Mouse (Mus musculus): ENCODE measurements around the gene Rnf227. TPM values are rescaled to one million over a fixed set of nuclear protein-coding genes. Genes with fewer than 3 reads are reported as not detected.
A peak's percentile ranks its signal among the peaks of the same experiment; 100 is the strongest.
"Not testable (repeated sequence)": the region's sequence is repeated elsewhere in the genome, so short reads cannot be mapped to it uniquely, and the experiment has no call there.

The Rnf227 gene
- total RNA-seq (2021) = not detected
- long read RNA-seq, experiment 1 = 0 reads
- long read RNA-seq, experiment 2 = 0 reads

DNA sequence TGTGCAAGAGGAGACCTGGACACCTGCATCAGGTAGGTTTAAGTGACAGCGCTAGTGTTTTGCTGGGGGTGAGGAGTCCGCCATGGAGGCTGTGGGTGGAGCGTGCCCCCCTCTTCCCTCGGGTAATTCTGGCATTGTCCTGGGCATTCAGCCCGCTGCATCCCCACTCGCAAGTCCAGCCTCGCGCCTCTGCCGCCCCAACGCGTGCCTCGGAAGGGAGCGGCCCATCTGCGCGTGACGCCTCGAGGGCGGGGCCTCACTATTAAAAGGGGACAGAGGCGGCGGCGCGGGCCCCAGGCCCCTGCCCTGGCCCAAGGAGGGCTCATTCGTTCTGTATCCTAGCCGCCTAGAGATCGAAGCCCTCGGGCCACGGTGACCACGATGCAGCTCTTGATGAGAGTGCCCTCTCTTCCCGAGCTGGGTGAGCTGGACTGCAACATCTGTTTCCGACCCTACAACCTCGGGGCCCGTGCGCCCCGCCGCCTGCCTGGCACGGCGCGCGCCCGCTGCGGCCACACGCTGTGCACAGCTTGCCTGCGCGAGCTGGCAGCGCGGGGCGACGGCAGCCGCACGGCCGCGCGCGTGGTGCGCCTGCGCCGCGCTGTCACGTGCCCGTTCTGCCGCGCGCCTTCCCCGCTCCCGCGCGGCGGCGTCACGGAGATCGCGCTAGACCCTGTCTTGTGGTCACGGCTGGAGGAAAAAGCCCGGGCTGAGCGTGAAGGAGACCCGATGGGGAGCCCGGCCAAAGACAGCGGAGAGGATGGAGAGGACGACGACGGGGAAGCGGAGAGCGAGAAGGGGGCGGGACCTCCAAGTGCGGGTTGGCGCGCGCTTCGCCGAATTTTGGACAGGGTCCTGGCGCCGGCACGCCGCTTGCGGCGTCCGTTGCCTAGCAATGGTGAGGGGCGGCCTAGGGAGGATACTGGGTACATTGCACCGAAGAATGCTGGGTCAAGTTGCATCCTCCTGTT, at the start of gene Rnf227:
TSS of gene Rnf227 (plus strand) at position 301 of the 971 bp plus-strand sequence.
- intact Hi-C loops (cut with DNase I) = no loop called here
- H3K4me3 ChIP-seq = peak within 1 kb of the TSS; percentile 87
- no peak for TF ChIP-seq CTCF (IDR thresholded peaks at IDR 0.05)
- peak within 1 kb of the TSS; percentile 46 for H3K27ac ChIP-seq
- peak; percentile 77 for DNase-seq

DNA sequence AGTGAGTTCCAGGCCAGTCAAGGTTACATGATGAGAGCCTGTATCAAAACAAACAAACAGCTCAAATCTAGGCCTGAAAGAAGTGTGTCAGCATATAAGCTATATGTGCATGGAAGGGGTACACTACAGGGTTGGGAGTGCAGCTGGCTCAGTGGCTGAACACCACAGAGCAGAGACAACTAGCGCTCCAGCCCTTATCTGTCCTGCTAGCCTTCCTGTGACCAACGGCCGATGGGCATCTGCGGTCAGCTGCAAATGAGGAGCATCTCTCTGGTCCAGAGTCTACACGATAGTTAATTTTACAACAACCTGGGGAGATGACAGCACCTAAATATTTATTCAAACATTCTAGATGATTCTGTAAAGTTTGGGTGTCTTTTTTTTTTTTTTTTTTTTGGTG, 49.1 kb upstream of the Rnf227 start:
- no peak for TF ChIP-seq CTCF (IDR thresholded peaks at IDR 0.05)
- no peak for DNase-seq

DNA sequence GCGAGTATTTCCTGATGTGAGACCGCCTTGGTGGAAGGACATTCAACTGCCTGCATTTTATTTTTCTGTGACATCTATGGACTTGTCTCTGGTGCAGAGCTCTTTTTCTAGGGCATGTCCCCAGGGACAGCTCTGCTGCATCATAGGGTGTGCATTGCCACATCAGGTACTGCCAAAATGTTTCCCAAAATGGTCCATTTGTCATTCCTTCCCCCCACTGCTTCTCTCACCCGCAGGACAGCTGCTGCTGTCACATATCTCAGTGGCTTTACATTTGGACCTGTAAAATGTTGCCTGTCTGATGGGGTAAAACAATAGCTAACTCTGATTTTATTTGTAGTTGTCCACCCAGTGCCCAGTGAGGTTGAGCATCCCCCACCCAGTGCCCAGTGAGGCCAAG, 45.0 kb upstream of the Rnf227 start:
- intact Hi-C loops (cut with DNase I) = no loop called here
- H3K27ac ChIP-seq = no peak overlapping the region; the same call in 1 of the 2 replicates
- DNase-seq = peak; percentile 49
- TF ChIP-seq CTCF (IDR thresholded peaks at IDR 0.05) = no peak
- no peak overlapping the region for H3K4me3 ChIP-seq

More for the DNA sequence above, 49.1 kb upstream of the Rnf227 start:
- no peak overlapping the region for H3K27ac ChIP-seq
- H3K4me3 ChIP-seq = no peak overlapping the region
- intact Hi-C loops (cut with DNase I) = no loop called here

DNA sequence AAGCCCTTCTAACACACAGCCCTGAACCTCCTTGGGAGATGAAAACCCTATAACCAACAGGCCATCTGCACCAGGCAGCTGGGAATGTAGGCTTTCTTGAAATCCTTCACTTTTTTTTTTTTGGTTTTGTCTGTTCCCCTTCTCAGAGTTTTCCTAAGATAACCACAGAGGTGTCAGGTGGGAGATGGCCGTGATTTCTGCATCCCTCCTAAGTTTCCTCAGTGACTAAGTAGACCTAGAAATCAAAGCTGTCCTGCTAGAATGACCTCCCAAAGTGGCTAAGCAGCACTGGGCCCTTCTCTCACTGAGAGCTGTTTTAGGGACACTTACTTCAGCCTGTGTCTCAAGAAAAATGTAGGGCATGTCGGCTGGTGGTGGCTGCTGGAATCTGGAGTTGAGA, 42.5 kb upstream of the Rnf227 start:
- intact Hi-C loops (cut with DNase I) = no loop called here
- Histone ChIP-seq H3K27ac (no peak overlapping the region), H3K4me3 (no peak overlapping the region)
- no peak for DNase-seq
- TF ChIP-seq CTCF (IDR thresholded peaks at IDR 0.05) = no peak

DNA sequence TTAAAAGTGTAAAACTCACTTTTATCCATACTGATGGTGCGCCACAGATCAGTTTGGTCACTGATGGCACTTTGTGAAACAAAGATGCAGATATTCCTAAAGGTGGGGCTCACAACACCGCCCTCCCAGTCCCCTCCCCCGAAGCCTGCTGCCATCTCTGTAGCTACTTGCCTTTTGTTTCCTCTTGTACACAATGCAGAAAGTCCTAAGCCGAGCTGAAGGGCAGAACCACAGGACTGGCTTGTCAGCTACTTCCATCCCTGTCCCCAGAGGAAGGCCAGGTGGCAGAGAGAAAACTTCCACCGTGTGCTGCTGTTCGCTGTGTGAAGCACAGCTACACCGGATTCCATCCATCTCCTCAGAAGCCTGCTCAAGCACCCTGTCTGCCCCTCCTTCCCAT, 42.0 kb upstream of the Rnf227 start:
- DNase-seq = no peak
- no peak for TF ChIP-seq CTCF (IDR thresholded peaks at IDR 0.05)
- no peak overlapping the region for H3K4me3 ChIP-seq
- H3K27ac ChIP-seq = no peak overlapping the region
- intact Hi-C loops (cut with DNase I) = no loop called here

DNA sequence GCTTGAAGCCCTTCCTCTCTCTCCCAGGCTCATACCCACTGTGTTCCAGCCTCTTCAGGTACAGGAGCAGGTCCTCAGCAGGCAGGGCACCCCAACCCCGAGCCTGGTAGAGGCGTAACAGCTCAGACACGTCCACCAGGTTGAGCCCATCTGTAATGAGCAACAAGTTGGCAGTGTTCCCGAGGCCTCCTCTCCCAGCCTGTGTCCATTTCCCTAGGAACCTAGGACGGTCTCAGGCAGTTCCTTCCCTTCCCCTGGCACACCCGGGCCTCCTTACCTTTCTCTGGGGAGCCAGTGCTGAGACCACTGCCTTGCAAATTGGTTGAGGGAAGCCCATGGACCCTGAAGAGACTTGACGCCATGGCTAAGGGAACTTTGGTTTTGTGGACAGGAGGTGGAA, 37.4 kb upstream of the Rnf227 start:
- intact Hi-C loops (cut with DNase I) = no loop called here
- no peak for DNase-seq
- no peak overlapping the region for H3K27ac ChIP-seq
- TF ChIP-seq CTCF (IDR thresholded peaks at IDR 0.05) = no peak
- H3K4me3 ChIP-seq = no peak overlapping the region

DNA sequence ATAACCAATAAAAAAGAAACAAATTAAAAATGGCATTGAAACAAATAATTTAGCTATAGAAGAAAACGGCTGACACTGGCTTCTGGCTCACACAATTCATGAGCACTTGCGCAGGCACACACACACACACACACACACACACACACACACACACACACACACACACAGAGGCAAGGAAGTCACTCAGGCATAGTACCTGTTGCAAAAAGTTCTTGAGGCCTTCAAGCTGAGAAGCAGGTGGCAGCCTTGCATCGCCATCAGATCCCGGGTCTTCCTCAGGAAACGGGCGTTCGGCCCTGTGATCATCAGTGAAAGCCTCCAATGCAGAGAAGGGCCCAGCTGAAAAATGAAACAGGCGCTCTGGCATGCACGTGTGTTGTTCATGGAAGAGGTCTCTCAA, 35.0 kb upstream of the Rnf227 start:
- TF ChIP-seq CTCF (IDR thresholded peaks at IDR 0.05) = no peak
- no peak for DNase-seq
- intact Hi-C loops (cut with DNase I) = no loop called here
- Histone ChIP-seq H3K27ac (no peak overlapping the region), H3K4me3 (no peak overlapping the region)

DNA sequence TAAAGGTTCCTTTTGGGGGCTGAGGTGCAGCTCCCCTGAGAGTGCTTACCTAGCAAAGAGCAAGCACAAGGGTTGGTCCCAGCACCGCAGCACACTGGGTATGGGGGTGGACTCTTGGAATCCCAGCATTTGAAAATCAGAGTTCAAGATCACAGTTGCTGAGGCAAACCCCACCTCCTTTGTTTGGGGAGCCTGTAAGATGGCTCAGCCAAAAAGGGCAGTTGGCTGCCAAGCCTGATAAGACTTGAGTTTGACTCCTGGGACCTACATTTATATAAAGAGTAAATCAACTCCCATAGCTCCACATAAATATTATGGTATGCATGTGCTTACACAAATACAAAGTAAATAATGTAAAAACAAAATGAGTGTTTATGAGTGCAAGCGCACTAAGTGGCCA, 34.2 kb upstream of the Rnf227 start:
- Histone ChIP-seq H3K4me3 (no peak overlapping the region), H3K27ac (no peak overlapping the region)
- no peak for TF ChIP-seq CTCF (IDR thresholded peaks at IDR 0.05)
- intact Hi-C loops (cut with DNase I) = no loop called here
- DNase-seq = no peak

DNA sequence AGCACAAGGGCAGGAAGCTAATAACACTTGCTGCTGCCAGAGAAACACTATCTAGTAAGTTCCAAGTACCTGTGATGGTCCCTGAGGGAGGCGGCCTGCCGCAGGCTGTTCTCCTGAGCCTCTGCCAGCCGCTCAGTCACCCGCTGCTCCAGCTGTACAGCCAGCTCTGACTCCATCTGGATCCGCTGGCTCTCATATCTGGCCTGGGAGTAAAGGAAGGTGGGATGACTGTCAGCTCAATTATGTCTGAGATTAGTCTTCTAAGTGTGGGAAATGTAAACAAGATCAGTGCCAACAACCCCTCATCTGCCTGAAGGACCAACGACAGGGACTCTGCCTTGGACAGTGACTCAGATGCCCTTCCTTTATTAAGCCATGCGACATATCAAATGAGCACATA, 29.0 kb upstream of the Rnf227 start:
- H3K27ac ChIP-seq = no peak overlapping the region
- no peak overlapping the region for H3K4me3 ChIP-seq
- DNase-seq = peak; percentile 75
- intact Hi-C loops (cut with DNase I) = loop anchor here (5.0 kb wide), 1 partner anchor 34 kb away; no protein-coding TSS in a partner anchor
- no peak for TF ChIP-seq CTCF (IDR thresholded peaks at IDR 0.05)

DNA sequence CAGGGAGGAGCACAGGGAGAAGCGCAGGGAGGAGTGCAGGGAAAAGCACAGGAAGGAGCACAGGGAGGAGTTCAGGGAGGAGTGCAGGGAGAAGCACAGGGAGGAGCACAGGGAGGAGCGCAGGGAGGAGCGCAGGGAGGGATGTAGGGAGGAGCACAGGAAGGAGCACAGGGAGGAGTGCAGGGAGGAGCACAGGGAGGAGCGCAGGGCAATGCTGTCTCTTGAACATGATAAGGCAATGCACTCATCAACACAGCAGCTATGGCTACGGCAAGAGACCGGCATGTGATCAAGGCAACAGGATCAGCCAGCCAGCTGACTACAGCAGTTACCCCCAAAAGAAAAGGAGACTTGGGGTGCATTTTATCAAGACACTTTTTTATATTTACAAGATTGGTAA, 23.9 kb upstream of the Rnf227 start:
- intact Hi-C loops (cut with DNase I) = no loop called here
- no peak for TF ChIP-seq CTCF (IDR thresholded peaks at IDR 0.05)
- no peak for DNase-seq
- no peak overlapping the region for H3K4me3 ChIP-seq
- H3K27ac ChIP-seq = no peak overlapping the region

DNA sequence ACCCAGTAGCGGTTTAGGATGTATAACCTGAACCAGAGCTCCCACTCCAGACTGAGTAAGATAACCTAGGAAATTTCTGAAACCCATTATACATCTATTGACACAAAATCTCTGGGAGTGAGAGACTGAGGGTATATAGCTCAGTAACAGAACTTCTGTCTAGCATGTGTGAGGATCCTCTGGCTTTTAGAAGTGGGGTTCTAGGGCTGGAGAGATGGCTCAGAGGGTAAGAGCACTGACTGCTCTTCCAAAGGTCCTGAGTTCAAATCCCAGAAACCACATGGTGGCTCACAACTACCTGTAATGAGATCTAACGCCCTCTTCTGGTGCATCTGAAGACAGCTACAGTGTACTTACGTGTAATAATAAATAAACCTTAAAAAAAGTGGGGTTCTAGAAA, 22.3 kb upstream of the Rnf227 start:
- H3K27ac ChIP-seq; H3K4me3 ChIP-seq; DNase-seq; intact Hi-C loops (cut with DNase I): not testable (repeated sequence)
- TF ChIP-seq CTCF (IDR thresholded peaks at IDR 0.05) = 0 out of 2 replicates have a peak, but pooled peaks have one; percentile 1

DNA sequence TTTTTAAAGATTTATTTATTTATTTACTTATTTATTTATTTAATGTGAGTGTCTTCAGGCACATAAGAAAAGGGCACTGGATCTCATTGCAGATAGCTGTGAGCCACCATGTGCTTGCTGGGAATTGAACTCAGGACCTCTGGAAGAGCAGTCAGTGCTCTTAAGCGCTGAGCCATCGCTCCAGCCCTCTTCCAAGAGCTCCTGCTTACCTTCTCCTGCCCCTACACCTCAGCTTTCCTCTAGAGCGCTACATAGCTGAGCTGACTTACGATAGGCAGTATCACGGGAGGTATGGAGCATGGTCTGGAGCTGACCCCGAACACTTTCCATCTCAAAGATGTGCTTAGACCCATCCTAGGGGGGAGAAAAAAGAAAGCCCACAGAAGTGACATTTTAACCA, 18.7 kb upstream of the Rnf227 start:
- no peak overlapping the region for H3K4me3 ChIP-seq
- DNase-seq = no peak
- intact Hi-C loops (cut with DNase I) = loop anchor here (5.0 kb wide), 1 partner anchor 66 kb away; no protein-coding TSS in a partner anchor
- H3K27ac ChIP-seq = no peak overlapping the region
- no peak for TF ChIP-seq CTCF (IDR thresholded peaks at IDR 0.05)

DNA sequence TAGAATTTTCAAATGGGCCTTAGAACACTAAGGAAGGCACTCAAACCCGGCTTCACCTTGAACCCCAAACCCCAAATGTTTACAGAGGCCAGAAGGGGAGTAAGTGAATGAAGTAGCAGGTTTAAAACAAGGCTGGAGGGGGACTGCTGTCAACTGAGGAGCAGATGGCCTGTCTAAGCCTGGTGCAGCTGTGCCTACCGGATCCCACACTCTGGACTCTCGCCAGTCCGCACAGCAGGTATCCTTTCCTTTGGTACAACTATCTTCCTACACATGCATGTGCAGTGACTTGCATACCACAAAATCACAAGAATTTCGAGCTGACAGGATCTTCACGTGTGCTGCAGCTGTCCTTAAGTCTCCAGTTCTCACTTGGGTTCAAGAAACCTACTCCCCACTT, 18.3 kb upstream of the Rnf227 start:
- no peak overlapping the region for H3K27ac ChIP-seq
- no peak for DNase-seq
- TF ChIP-seq CTCF (IDR thresholded peaks at IDR 0.05) = no peak
- intact Hi-C loops (cut with DNase I) = loop anchor here (5.0 kb wide), 1 partner anchor 65 kb away; no protein-coding TSS in a partner anchor
- no peak overlapping the region for H3K4me3 ChIP-seq
